Mouse (Mus musculus): ENCODE data around the gene Nrp1.

DNA sequence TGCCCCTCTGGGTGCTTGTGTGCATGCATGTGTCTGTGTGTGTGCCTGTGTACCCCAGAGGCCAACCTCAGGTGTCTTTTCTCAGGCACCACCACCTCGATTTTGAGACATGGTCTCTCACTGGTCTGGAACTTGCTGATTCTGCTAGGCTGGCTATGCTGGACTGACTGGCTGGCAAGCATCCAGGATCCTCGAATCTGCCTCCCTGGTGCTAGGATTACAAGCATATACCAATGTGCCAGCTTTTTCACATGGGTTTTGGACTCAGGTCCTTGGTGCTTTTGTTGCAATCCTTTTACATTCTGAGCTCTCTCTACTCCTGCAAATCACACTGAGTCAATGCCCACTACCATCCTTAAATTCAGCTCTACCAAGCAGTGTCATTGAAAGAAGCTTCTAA lies 46.5 kb downstream of the Nrp1 start:
- TF ChIP-seq CTCF (IDR thresholded peaks at IDR 0.05; ENCODE audit: low read depth) (no peak), EP300 (IDR thresholded peaks at IDR 0.05; ENCODE audit: low read depth) (no peak)

Measured in liver, postnatal 0 days (tissue).